8 mouse cellular contexts compared by ENCODE assay signal in genomic region chr11:96064521-96065214, GRCm38 (mm10). TPM values are rescaled to one million over a fixed set of nuclear protein-coding genes. Genes with fewer than 3 reads are reported as not detected.
A peak's percentile ranks its signal among the peaks of the same experiment; 100 is the strongest.
DNase-seq lines count a peak whose midpoint lies in the region; ATAC-seq and TF ChIP-seq lines count a peak whose summit lies in the region.

No protein-coding gene starts in this region.

- TF ChIP-seq POLR2A in thymus, adult 2 months (IDR thresholded peaks at IDR 0.05; ENCODE audit: control insufficient read depth, extremely low read depth, insufficient read depth, low read length, poor library complexity), result no peak

- 0 out of 2 replicates have a peak, but pooled peaks cover 3% of the 10 kb centered on the region for H3K4me1 ChIP-seq in brown adipose tissue, adult 24 weeks (ENCODE audit: control insufficient read depth, insufficient read depth, insufficient read length, low read length)
- H3K4me1 ChIP-seq in heart, embryonic 13.5 days, result peaks cover 30% of the 10 kb centered on the region
- peaks cover 20% of the 10 kb centered on the region for H3K4me1 ChIP-seq in midbrain, embryonic 16.5 days (ENCODE audit: control insufficient read depth, insufficient read depth, low read length)
- peaks cover 6% of the 10 kb centered on the region for H3K4me1 ChIP-seq in thymus, adult 2 months (replicated peaks; ENCODE audit: control insufficient read depth, insufficient read depth, low read length)

- H3K36me3 ChIP-seq in heart, embryonic 13.5 days, result peaks cover 38% of the 10 kb centered on the region
- H3K36me3 ChIP-seq in midbrain, embryonic 16.5 days (ENCODE audit: control insufficient read depth, insufficient read depth, low read length), result peaks cover 9% of the 10 kb centered on the region; the same call in 1 of the 2 replicates
- H3K36me3 ChIP-seq in thymus, adult 2 months (ENCODE audit: control insufficient read depth, insufficient read depth, low read length), result peaks cover 20% of the 10 kb centered on the region

- ATAC-seq in heart, embryonic 13.5 days (ENCODE audit: extremely low read depth, insufficient number of reproducible peaks, low FRiP score, low TSS enrichment), result peak; percentile 66
- peak; percentile 66 for ATAC-seq in midbrain, embryonic 16.5 days

- H3K27ac ChIP-seq in brown adipose tissue, adult 24 weeks (replicated peaks; ENCODE audit: low read depth, low read length), result peak overlapping the region; percentile 72
- peak overlapping the region; percentile 88 for H3K27ac ChIP-seq in heart, embryonic 13.5 days (replicated peaks)
- H3K27ac ChIP-seq in midbrain, embryonic 16.5 days (ENCODE audit: low read length), result peak overlapping the region; percentile 88
- no peak overlapping the region; the same call in 1 of the 2 replicates for H3K27ac ChIP-seq in thymus, adult 2 months (ENCODE audit: control insufficient read depth, insufficient read depth, low read length)

- WGBS in heart, embryonic 13.5 days, result under 1% methylated on average over 60 of the region's 64 CpGs
- WGBS in midbrain, embryonic 16.5 days, result under 1% methylated on average over 41 of the region's 64 CpGs
- under 1% methylated on average over 61 of the region's 64 CpGs for WGBS in thymus, adult 2 months

- peak overlapping the region; percentile 96 for H3K4me2 ChIP-seq in heart, embryonic 13.5 days
- H3K4me2 ChIP-seq in midbrain, embryonic 16.5 days (ENCODE audit: low read length), result peak overlapping the region; percentile 88

- peak; percentile 36 for DNase-seq in kidney, adult 11 months
- no peak for DNase-seq in kidney, adult 9 months
- DNase-seq in liver, result peak; percentile 64
- peak; percentile 60 for DNase-seq in thymus, adult 2 months
- no peak for DNase-seq in left cerebral cortex, postnatal 36 days (ENCODE audit: low spot score in 2 of 2)

- H3K4me3 ChIP-seq in brown adipose tissue, adult 24 weeks (ENCODE audit: insufficient read depth, low read depth, low read length), result peak overlapping the region; percentile 72
- peak overlapping the region; percentile 96 for H3K4me3 ChIP-seq in heart, embryonic 13.5 days
- H3K4me3 ChIP-seq in midbrain, embryonic 16.5 days (ENCODE audit: low read depth, low read length), result peak overlapping the region; percentile 86
- peak overlapping the region; percentile 56 for H3K4me3 ChIP-seq in thymus, adult 2 months (ENCODE audit: control insufficient read depth, insufficient read depth, low read length)

- peak overlapping the region; percentile 98 for H3K9ac ChIP-seq in heart, embryonic 13.5 days
- H3K9ac ChIP-seq in midbrain, embryonic 16.5 days (ENCODE audit: low read depth, low read length), result peak overlapping the region; percentile 86

- intact Hi-C loops in left cerebral cortex, postnatal 36 days (cut with DNase I), result loop anchor here (1.0 kb wide), 1 partner anchor 11 kb away; the partner anchor contains the start of gene Atp5g1

- H3K9me3 ChIP-seq in heart, embryonic 13.5 days, result no peaks in the 10 kb centered on the region
- H3K9me3 ChIP-seq in midbrain, embryonic 16.5 days (replicated peaks; ENCODE audit: control insufficient read depth, low read length, poor library complexity, severe bottlenecking), result no peaks in the 10 kb centered on the region

- no peak for TF ChIP-seq CTCF in thymus, adult 2 months (IDR thresholded peaks at IDR 0.05; ENCODE audit: borderline replicate concordance, control insufficient read depth, extremely low read depth, insufficient read depth, low read length, poor library complexity)

- no peaks in the 10 kb centered on the region for H3K27me3 ChIP-seq in heart, embryonic 13.5 days (replicated peaks)
- no peaks in the 10 kb centered on the region for H3K27me3 ChIP-seq in midbrain, embryonic 16.5 days (ENCODE audit: control insufficient read depth, insufficient read depth, low read depth, low read length)
- no peaks in the 10 kb centered on the region for H3K27me3 ChIP-seq in thymus, adult 2 months (ENCODE audit: control insufficient read depth, insufficient read depth, low read length)

RNA-seq across cellular contexts. Expression of gene Ube2z, which starts 0.5 kb away (rescaled TPM):
- 11.5 and 13.7 TPM in 2 replicates for polyA plus RNA-seq in brown adipose tissue, adult 24 weeks (2012; ENCODE audit: insufficient read depth, insufficient read length, missing spikeins)
- polyA plus RNA-seq in heart, embryonic 13.5 days (2015; fragmentation: Nextera tagmentation; extraction: Ambion mirVana), result 31.5 and 33.1 TPM in 2 replicates
- 37.4 and 40.8 TPM in 2 replicates for polyA plus RNA-seq in midbrain, embryonic 16.5 days (2015; fragmentation: Nextera tagmentation; extraction: Ambion mirVana)
- 43.3 and 47.9 TPM in 2 replicates for polyA plus RNA-seq in thymus, adult 2 months (2012; rRNA removed)
- total RNA-seq in left cerebral cortex, postnatal 36 days (2021), result 10 to 100 TPM; 55.4 to 56.7 TPM

RNA-seq across cellular contexts. Expression of gene Atp5g1, which starts 10.8 kb away (rescaled TPM):
- 43.7 and 57.2 TPM in 2 replicates for polyA plus RNA-seq in brown adipose tissue, adult 24 weeks (2012; ENCODE audit: insufficient read depth, insufficient read length, missing spikeins)
- polyA plus RNA-seq in heart, embryonic 13.5 days (2015; fragmentation: Nextera tagmentation; extraction: Ambion mirVana), result 1,502 and 1,689 TPM in 2 replicates
- 536 and 561 TPM in 2 replicates for polyA plus RNA-seq in midbrain, embryonic 16.5 days (2015; fragmentation: Nextera tagmentation; extraction: Ambion mirVana)
- 330 and 650 TPM in 2 replicates for polyA plus RNA-seq in thymus, adult 2 months (2012; rRNA removed)
- total RNA-seq in left cerebral cortex, postnatal 36 days (2021), result 100 to 1,000 TPM; 349 to 383 TPM

RNA-seq across cellular contexts. Expression of gene Snf8, which starts 30.0 kb away (rescaled TPM):
- polyA plus RNA-seq in brown adipose tissue, adult 24 weeks (2012; ENCODE audit: insufficient read depth, insufficient read length, missing spikeins), result 61.6 and 90.5 TPM in 2 replicates
- 68.3 and 74.7 TPM in 2 replicates for polyA plus RNA-seq in heart, embryonic 13.5 days (2015; fragmentation: Nextera tagmentation; extraction: Ambion mirVana)
- polyA plus RNA-seq in midbrain, embryonic 16.5 days (2015; fragmentation: Nextera tagmentation; extraction: Ambion mirVana), result 129 and 130 TPM in 2 replicates
- polyA plus RNA-seq in thymus, adult 2 months (2012; rRNA removed), result 28.7 and 30.3 TPM in 2 replicates
- total RNA-seq in left cerebral cortex, postnatal 36 days (2021), result 100 to 1,000 TPM in 1 of 2 experiments, 10 to 100 TPM in 1; 99.2 to 113 TPM

RNA-seq across cellular contexts. Expression of gene Gip, which starts 40.3 kb away (rescaled TPM):
- not detected in 2 replicates for polyA plus RNA-seq in brown adipose tissue, adult 24 weeks (2012; ENCODE audit: insufficient read depth, insufficient read length, missing spikeins)
- not detected in 2 replicates for polyA plus RNA-seq in heart, embryonic 13.5 days (2015; fragmentation: Nextera tagmentation; extraction: Ambion mirVana)
- polyA plus RNA-seq in midbrain, embryonic 16.5 days (2015; fragmentation: Nextera tagmentation; extraction: Ambion mirVana), result not detected in 2 replicates
- polyA plus RNA-seq in thymus, adult 2 months (2012; rRNA removed), result 0.26 and 0.86 TPM in 2 replicates
- total RNA-seq in left cerebral cortex, postnatal 36 days (2021), result not detected

RNA-seq across cellular contexts. Expression of gene Calcoco2, which starts 47.1 kb away (rescaled TPM):
- not detected in 2 replicates for polyA plus RNA-seq in brown adipose tissue, adult 24 weeks (2012; ENCODE audit: insufficient read depth, insufficient read length, missing spikeins)
- polyA plus RNA-seq in heart, embryonic 13.5 days (2015; fragmentation: Nextera tagmentation; extraction: Ambion mirVana), result not detected in 2 replicates
- 0.17 TPM in 1 of 2 replicates, not detected in the other for polyA plus RNA-seq in midbrain, embryonic 16.5 days (2015; fragmentation: Nextera tagmentation; extraction: Ambion mirVana)
- not detected in 2 replicates for polyA plus RNA-seq in thymus, adult 2 months (2012; rRNA removed)
- not detected for total RNA-seq in left cerebral cortex, postnatal 36 days (2021)

Comparison
In these comparisons a context has a peak if more than half of its experiments do, and no peak if none do; other contexts are left out.
1. DNase-seq: peak in kidney, adult 11 months (single experiment), liver (single experiment) and thymus, adult 2 months (single experiment); none in kidney, adult 9 months (single experiment) and left cerebral cortex, postnatal 36 days (0 of 2).
2. Peak in every context shown above with its lines, with median percentiles within 50 percentile points of each other: H3K4me3 ChIP-seq.